Mouse (Mus musculus): ENCODE measurements around the gene Pitpnc1. TPM values are rescaled to one million over a fixed set of nuclear protein-coding genes. Genes with fewer than 3 reads are reported as not detected.
A peak's percentile ranks its signal among the peaks of the same experiment; 100 is the strongest.

Gene Pitpnc1
- polyA plus RNA-seq, 1 experiment = 18.5 TPM

GRCm38 (mm10) chr11:107405606-107406333 lies 64.7 kb downstream of the Pitpnc1 start:
- H3K27me3 ChIP-seq (replicated peaks; ENCODE audit: control insufficient read depth, insufficient read depth, low read length) = no peaks in the 10 kb centered on the region
- H3K36me3 ChIP-seq (ENCODE audit: control insufficient read depth, insufficient read depth, low read length) = no peaks in the 10 kb centered on the region
- no peak overlapping the region for H3K4me3 ChIP-seq (ENCODE audit: insufficient read depth, low read depth, low read length)
- 86% methylated on average over 11 of the region's 11 CpGs for WGBS
- peaks cover 23% of the 10 kb centered on the region; the same call in 1 of the 2 replicates for H3K4me1 ChIP-seq (ENCODE audit: control insufficient read depth, insufficient read depth, low read length)
- H3K27ac ChIP-seq (ENCODE audit: insufficient read depth, low read depth, low read length) = no peak overlapping the region; the same call in 1 of the 2 replicates
- peak; percentile 59 for DNase-seq
- no peak for TF ChIP-seq POLR2A (IDR thresholded peaks at IDR 0.05; ENCODE audit: low read depth, low read length)
- TF ChIP-seq CTCF (conservative IDR thresholded peaks at IDR 0.05; ENCODE audit: insufficient read depth, insufficient read length, low read depth, low read length) = no peak

GRCm38 (mm10) chr11:107403309-107403708 lies 67.2 kb downstream of the Pitpnc1 start:
- 21% methylated on average over 10 of the region's 10 CpGs for WGBS
- peaks cover 29% of the 10 kb centered on the region; the same call in 1 of the 2 replicates for H3K4me1 ChIP-seq (ENCODE audit: control insufficient read depth, insufficient read depth, low read length)
- H3K27ac ChIP-seq (ENCODE audit: insufficient read depth, low read depth, low read length) = peak overlapping the region; percentile 85; the same call in 1 of the 2 replicates
- no peaks in the 10 kb centered on the region for H3K27me3 ChIP-seq (replicated peaks; ENCODE audit: control insufficient read depth, insufficient read depth, low read length)
- no peak for TF ChIP-seq POLR2A (IDR thresholded peaks at IDR 0.05; ENCODE audit: low read depth, low read length)
- TF ChIP-seq CTCF (conservative IDR thresholded peaks at IDR 0.05; ENCODE audit: insufficient read depth, insufficient read length, low read depth, low read length) = no peak
- peak; percentile 87 for DNase-seq
- H3K36me3 ChIP-seq (ENCODE audit: control insufficient read depth, insufficient read depth, low read length) = no peaks in the 10 kb centered on the region
- H3K4me3 ChIP-seq (ENCODE audit: insufficient read depth, low read depth, low read length) = no peak overlapping the region

GRCm38 (mm10) chr11:107401839-107402590 lies 68.5 kb downstream of the Pitpnc1 start:
- DNase-seq = no peak
- Histone ChIP-seq H3K36me3 (ENCODE audit: control insufficient read depth, insufficient read depth, low read length) (no peaks in the 10 kb centered on the region), H3K4me3 (ENCODE audit: insufficient read depth, low read depth, low read length) (no peak overlapping the region), H3K27ac (ENCODE audit: insufficient read depth, low read depth, low read length) (peak overlapping the region; percentile 72), H3K4me1 (ENCODE audit: control insufficient read depth, insufficient read depth, low read length) (peaks cover 37% of the 10 kb centered on the region; the same call in 1 of the 2 replicates), H3K27me3 (replicated peaks; ENCODE audit: control insufficient read depth, insufficient read depth, low read length) (no peaks in the 10 kb centered on the region)
- TF ChIP-seq CTCF (conservative IDR thresholded peaks at IDR 0.05; ENCODE audit: insufficient read depth, insufficient read length, low read depth, low read length) (no peak), POLR2A (IDR thresholded peaks at IDR 0.05; ENCODE audit: low read depth, low read length) (no peak)
- WGBS = 84% methylated on average over 5 of the region's 5 CpGs

- H3K27ac ChIP-seq (ENCODE audit: insufficient read depth, low read depth, low read length) = peak overlapping the region; percentile 68
- WGBS = 59% methylated on average over 7 of the region's 7 CpGs
Observed at GRCm38 (mm10) chr11:107400826-107401225, 69.7 kb downstream of the Pitpnc1 start.

GRCm38 (mm10) chr11:107400005-107400404 lies 70.5 kb downstream of the Pitpnc1 start:
- DNase-seq = peak; percentile 91

More at GRCm38 (mm10) chr11:107400826-107401225, 69.7 kb downstream of the Pitpnc1 start:
- H3K4me3 ChIP-seq (ENCODE audit: insufficient read depth, low read depth, low read length) = no peak overlapping the region
- DNase-seq = peak; percentile 51
- no peak for TF ChIP-seq CTCF (conservative IDR thresholded peaks at IDR 0.05; ENCODE audit: insufficient read depth, insufficient read length, low read depth, low read length)
- TF ChIP-seq POLR2A (IDR thresholded peaks at IDR 0.05; ENCODE audit: low read depth, low read length) = no peak
- no peaks in the 10 kb centered on the region for H3K36me3 ChIP-seq (ENCODE audit: control insufficient read depth, insufficient read depth, low read length)
- H3K4me1 ChIP-seq (ENCODE audit: control insufficient read depth, insufficient read depth, low read length) = peaks cover 41% of the 10 kb centered on the region; the same call in 1 of the 2 replicates
- H3K27me3 ChIP-seq (replicated peaks; ENCODE audit: control insufficient read depth, insufficient read depth, low read length) = no peaks in the 10 kb centered on the region

GRCm38 (mm10) chr11:107397326-107397998 lies 73.0 kb downstream of the Pitpnc1 start:
- TF ChIP-seq CTCF (conservative IDR thresholded peaks at IDR 0.05; ENCODE audit: insufficient read depth, insufficient read length, low read depth, low read length) = no peak
- no peak for TF ChIP-seq POLR2A (IDR thresholded peaks at IDR 0.05; ENCODE audit: low read depth, low read length)

More at GRCm38 (mm10) chr11:107400005-107400404, 70.5 kb downstream of the Pitpnc1 start:
- WGBS = 49% methylated on average over 10 of the region's 10 CpGs
- H3K27ac ChIP-seq (ENCODE audit: insufficient read depth, low read depth, low read length) = peak overlapping the region; percentile 68; the same call in 1 of the 2 replicates
- TF ChIP-seq CTCF (conservative IDR thresholded peaks at IDR 0.05; ENCODE audit: insufficient read depth, insufficient read length, low read depth, low read length) (no peak), POLR2A (IDR thresholded peaks at IDR 0.05; ENCODE audit: low read depth, low read length) (no peak)
- H3K4me1 ChIP-seq (ENCODE audit: control insufficient read depth, insufficient read depth, low read length) = peaks cover 38% of the 10 kb centered on the region; the same call in 1 of the 2 replicates
- H3K27me3 ChIP-seq (replicated peaks; ENCODE audit: control insufficient read depth, insufficient read depth, low read length) = no peaks in the 10 kb centered on the region
- no peaks in the 10 kb centered on the region for H3K36me3 ChIP-seq (ENCODE audit: control insufficient read depth, insufficient read depth, low read length)
- no peak overlapping the region for H3K4me3 ChIP-seq (ENCODE audit: insufficient read depth, low read depth, low read length)

More at GRCm38 (mm10) chr11:107397326-107397998, 73.0 kb downstream of the Pitpnc1 start:
- DNase-seq = peak; percentile 72
- no peak overlapping the region for H3K4me3 ChIP-seq (ENCODE audit: insufficient read depth, low read depth, low read length)
- no peaks in the 10 kb centered on the region for H3K27me3 ChIP-seq (replicated peaks; ENCODE audit: control insufficient read depth, insufficient read depth, low read length)
- H3K36me3 ChIP-seq (ENCODE audit: control insufficient read depth, insufficient read depth, low read length) = no peaks in the 10 kb centered on the region
- H3K4me1 ChIP-seq (ENCODE audit: control insufficient read depth, insufficient read depth, low read length) = peaks cover 35% of the 10 kb centered on the region; the same call in 1 of the 2 replicates
- 46% methylated on average over 10 of the region's 10 CpGs for WGBS
- H3K27ac ChIP-seq (ENCODE audit: insufficient read depth, low read depth, low read length) = peak overlapping the region; percentile 66
